Comparison of ENCODE assay signal across 8 mouse cellular contexts in genomic region chr12:36157638-36158308, GRCm38 (mm10). TPM values are rescaled to one million over a fixed set of nuclear protein-coding genes. Genes with fewer than 3 reads are reported as not detected.
DNase-seq lines count a peak whose midpoint lies in the region; ATAC-seq and TF ChIP-seq lines count a peak whose summit lies in the region.

Gene Bzw2, minus strand, starts transcription at chr12:36158080.

- H3K4me3 ChIP-seq in hindbrain, embryonic 10.5 days, result peak within 1 kb of the TSS; percentile 76
- H3K4me3 ChIP-seq in lung, postnatal 0 days (ENCODE audit: low read depth, low read length), result peak within 1 kb of the TSS; percentile 84

- H3K36me3 ChIP-seq in hindbrain, embryonic 10.5 days, result peaks cover 10% of the 10 kb centered on the region; the same call in 1 of the 2 replicates
- no peaks in the 10 kb centered on the region for H3K36me3 ChIP-seq in lung, postnatal 0 days (ENCODE audit: insufficient read depth, low read length)

- peak; percentile 84 for DNase-seq in NIH3T3 (ENCODE audit: low read depth)
- DNase-seq in cerebellum, adult 9-11 months, result peak; percentile 76
- DNase-seq in frontal cortex, adult 2 months (ENCODE audit: extremely low spot score in 1 of 2, low spot score in 1 of 2), result peak in 1 of 2 experiments; percentile 55
- DNase-seq in hindbrain, embryonic 10.5 days (ENCODE audit: low spot score), result peak; percentile 66
- DNase-seq in layer of hippocampus, adult 9-11 months, result peak; percentile 54
- DNase-seq in lung, postnatal 0 days (ENCODE audit: low spot score), result peak; percentile 86
- peak; percentile 68 for DNase-seq in ovary, postnatal 10 days (ENCODE audit: low spot score)
- peak; percentile 75 for DNase-seq in thymus, postnatal 14 days

- peak; percentile 39 for ATAC-seq in lung, postnatal 0 days

- TF ChIP-seq EP300 in lung, postnatal 0 days (IDR thresholded peaks at IDR 0.05), result no peak

- 5% methylated on average over 26 of the region's 26 CpGs for WGBS in hindbrain, embryonic 10.5 days
- 2% methylated on average over 26 of the region's 26 CpGs for WGBS in lung, postnatal 0 days

- peak within 1 kb of the TSS; percentile 96 for H3K27ac ChIP-seq in hindbrain, embryonic 10.5 days
- H3K27ac ChIP-seq in lung, postnatal 0 days (ENCODE audit: low read length), result peak within 1 kb of the TSS; percentile 91

- peak within 1 kb of the TSS; percentile 78 for H3K9ac ChIP-seq in lung, postnatal 0 days (replicated peaks; ENCODE audit: low read depth)

- no peak for TF ChIP-seq CTCF in lung, postnatal 0 days (IDR thresholded peaks at IDR 0.05)

- H3K27me3 ChIP-seq in hindbrain, embryonic 10.5 days (ENCODE audit: insufficient read depth, poor library complexity, severe bottlenecking), result no peaks in the 10 kb centered on the region
- H3K27me3 ChIP-seq in lung, postnatal 0 days (replicated peaks; ENCODE audit: insufficient read depth, low read length), result no peaks in the 10 kb centered on the region

- peaks cover 33% of the 10 kb centered on the region for H3K4me1 ChIP-seq in hindbrain, embryonic 10.5 days (replicated peaks)
- peaks cover 5% of the 10 kb centered on the region; the same call in 1 of the 2 replicates for H3K4me1 ChIP-seq in lung, postnatal 0 days (ENCODE audit: insufficient read depth, low read depth, low read length)

- H3K9me3 ChIP-seq in hindbrain, embryonic 10.5 days, result no peaks in the 10 kb centered on the region
- H3K9me3 ChIP-seq in lung, postnatal 0 days (ENCODE audit: low read length), result no peaks in the 10 kb centered on the region

- H3K4me2 ChIP-seq in lung, postnatal 0 days (replicated peaks; ENCODE audit: low read depth, low read length), result peak within 1 kb of the TSS; percentile 95

RNA-seq across cellular contexts. Expression of gene Bzw2, which starts in this region (rescaled TPM):
- 35.6 and 42.4 TPM in 2 replicates for polyA plus RNA-seq in frontal cortex, adult 2 months (2012; rRNA removed)
- polyA plus RNA-seq in hindbrain, embryonic 10.5 days (2016; fragmentation: Nextera tagmentation; extraction: Ambion mirVana), result 258 and 260 TPM in 2 replicates
- 43.4 and 44.2 TPM in 2 replicates for polyA plus RNA-seq in lung, postnatal 0 days (2015; fragmentation: Nextera tagmentation; extraction: Ambion mirVana)
